Mouse (Mus musculus) thymus, adult 2 months (tissue): ENCODE measurements around the gene Ostc. TPM values are rescaled to one million over a fixed set of nuclear protein-coding genes. Genes with fewer than 3 reads are reported as not detected.

Experiments
- DNase-seq: peaks from one replicate; pipeline ENCODE4 v3.0.0; 2021
- H3K27ac ChIP-seq: fragments of 200-500 bp; 2 replicates; pipeline ENCODE4 v1.5.1; 2012; ENCODE audit warnings: low read length, control low read depth; ENCODE audit not compliant: control insufficient read depth, insufficient read depth
- H3K27me3 ChIP-seq: fragments of 200-500 bp; 2 replicates; pipeline ENCODE4 v1.6.1; 2012; ENCODE audit warnings: mild to moderate bottlenecking, low read length, moderate library complexity, mixed read lengths; ENCODE audit not compliant: control insufficient read depth, insufficient read depth
- H3K36me3 ChIP-seq: fragments of 200-500 bp; 2 replicates; pipeline ENCODE4 v1.6.1; 2012; ENCODE audit warnings: mild to moderate bottlenecking, low read length, moderate library complexity; ENCODE audit not compliant: control insufficient read depth, insufficient read depth
- H3K4me1 ChIP-seq: fragments of 200-500 bp; replicated peaks from 2 replicates; pipeline ENCODE4 v1.6.1; 2012; ENCODE audit warnings: low read length; ENCODE audit not compliant: control insufficient read depth, insufficient read depth
- H3K4me3 ChIP-seq: fragments of 200-500 bp; 2 replicates; pipeline ENCODE4 v1.5.1; 2012; ENCODE audit warnings: mild to moderate bottlenecking, low read length, control low read depth, moderate library complexity; ENCODE audit not compliant: control insufficient read depth, insufficient read depth
- CTCF ChIP-seq: fragments of 200-500 bp; IDR thresholded peaks from 2 replicates; pipeline ENCODE4 v1.5.1; 2012; ENCODE audit warnings: mild to moderate bottlenecking, control low read depth, low read length, moderate library complexity, borderline replicate concordance; ENCODE audit not compliant: control insufficient read depth, poor library complexity, insufficient read depth; ENCODE audit errors: extremely low read depth
- POLR2A ChIP-seq: fragments of 200-500 bp; IDR thresholded peaks from 2 replicates; pipeline ENCODE4 v1.6.1; 2012; ENCODE audit warnings: mild to moderate bottlenecking, low read length, control low read depth, moderate library complexity; ENCODE audit not compliant: control insufficient read depth, poor library complexity, insufficient read depth; ENCODE audit errors: extremely low read depth
- WGBS: fragments of 180-500 bp; shearing (Covaris S2); methylation state at CpG from one replicate; pipeline ENCODE4 v1.1.7; 2018; 5-methylcytosine and 5-hydroxymethylcytosine counted together
- polyA plus RNA-seq: library from polyadenylated mRNA; depleted of rRNA; stranded (reverse); fragments of >200 nt; gene quantifications from 2 replicates; pipeline ENCODE4 v1.2.3, GENCODE M21; 2012

The Ostc gene
- polyA plus RNA-seq, 1 experiment = 69.1 TPM

GRCm38 (mm10) chr3:130690834-130691595 lies 18.2 kb downstream of the Ostc start:
- peaks cover 7% of the 10 kb centered on the region for H3K4me1 ChIP-seq
- peak; percentile 47 for DNase-seq
- TF ChIP-seq POLR2A (peak; percentile 65; the same call in 1 of the 2 replicates), CTCF (no peak)
- no peaks in the 10 kb centered on the region for H3K27me3 ChIP-seq
- H3K36me3 ChIP-seq = peaks cover 4% of the 10 kb centered on the region; the same call in 1 of the 2 replicates
- 8% methylated on average over 20 of the region's 20 CpGs for WGBS
- peak overlapping the region; percentile 97 for H3K27ac ChIP-seq
- H3K4me3 ChIP-seq = peak overlapping the region; percentile 72

- TF ChIP-seq POLR2A (no peak), CTCF (no peak)
- H3K4me1 ChIP-seq = peaks cover 7% of the 10 kb centered on the region
- H3K27me3 ChIP-seq = no peaks in the 10 kb centered on the region
- no peaks in the 10 kb centered on the region for H3K36me3 ChIP-seq
- H3K27ac ChIP-seq = no peak overlapping the region
- no peak overlapping the region for H3K4me3 ChIP-seq
- 43% methylated on average over 12 of the region's 12 CpGs for WGBS
- peak; percentile 44 for DNase-seq
These were observed 19.6 kb downstream of the Ostc start for GRCm38 (mm10) chr3:130689630-130690029.

GRCm38 (mm10) chr3:130687051-130687450 lies 22.2 kb downstream of the Ostc start:
- H3K4me3 ChIP-seq = no peak overlapping the region
- no peaks in the 10 kb centered on the region for H3K36me3 ChIP-seq
- no peak for TF ChIP-seq CTCF
- TF ChIP-seq POLR2A = no peak
- 96% methylated on average over 1 of the region's 1 CpGs for whole genome bisulfite sequencing
- no peak overlapping the region for H3K27ac ChIP-seq
- no peak for DNase-seq
- no peaks in the 10 kb centered on the region for H3K27me3 ChIP-seq
- H3K4me1 ChIP-seq = peaks cover 7% of the 10 kb centered on the region

GRCm38 (mm10) chr3:130685014-130685366 lies 24.3 kb downstream of the Ostc start:
- no peak overlapping the region for H3K27ac ChIP-seq
- H3K4me3 ChIP-seq = no peak overlapping the region
- TF ChIP-seq CTCF (no peak), POLR2A (no peak)
- no peak for DNase-seq
- no peaks in the 10 kb centered on the region for H3K36me3 ChIP-seq
- H3K27me3 ChIP-seq = no peaks in the 10 kb centered on the region
- WGBS = 91% methylated on average over 8 of the region's 8 CpGs
- H3K4me1 ChIP-seq = no peaks in the 10 kb centered on the region

- no peaks in the 10 kb centered on the region for H3K27me3 ChIP-seq
- WGBS = 98% methylated on average over 9 of the region's 9 CpGs
- TF ChIP-seq POLR2A (no peak), CTCF (no peak)
- H3K36me3 ChIP-seq = no peaks in the 10 kb centered on the region
- no peak for DNase-seq
- no peaks in the 10 kb centered on the region for H3K4me1 ChIP-seq
- H3K27ac ChIP-seq = no peak overlapping the region
- no peak overlapping the region for H3K4me3 ChIP-seq
These were observed 24.8 kb downstream of the Ostc start for GRCm38 (mm10) chr3:130684276-130685013.

- WGBS = 93% methylated on average over 8 of the region's 8 CpGs
- H3K4me1 ChIP-seq = no peaks in the 10 kb centered on the region
- no peaks in the 10 kb centered on the region for H3K36me3 ChIP-seq
- no peak overlapping the region for H3K27ac ChIP-seq
- TF ChIP-seq POLR2A = no peak
- no peak for DNase-seq
- no peaks in the 10 kb centered on the region for H3K27me3 ChIP-seq
- no peak overlapping the region for H3K4me3 ChIP-seq
These were observed 25.4 kb downstream of the Ostc start for GRCm38 (mm10) chr3:130683836-130684235.

GRCm38 (mm10) chr3:130682183-130682582 lies 27.1 kb downstream of the Ostc start:
- no peak overlapping the region for H3K4me3 ChIP-seq
- H3K36me3 ChIP-seq = no peaks in the 10 kb centered on the region
- H3K27ac ChIP-seq = no peak overlapping the region
- 93% methylated on average over 9 of the region's 9 CpGs for WGBS
- TF ChIP-seq CTCF = no peak
- no peak for TF ChIP-seq POLR2A
- no peak for DNase-seq
- no peaks in the 10 kb centered on the region for H3K27me3 ChIP-seq
- no peaks in the 10 kb centered on the region for H3K4me1 ChIP-seq
